Mouse (Mus musculus): ENCODE measurements at regions not wholly inside any gene's neighbourhood (a gene's known extent, or its start where the extent isn't known, plus 50 kb on each side); places are given as distances from the start of the nearest gene placed in this dataset.
A peak's percentile ranks its signal among the peaks of the same experiment; 100 is the strongest.
"Not testable (repeated sequence)": the region's sequence is repeated elsewhere in the genome, so short reads cannot be mapped to it uniquely, and the experiment has no call there.

DNA sequence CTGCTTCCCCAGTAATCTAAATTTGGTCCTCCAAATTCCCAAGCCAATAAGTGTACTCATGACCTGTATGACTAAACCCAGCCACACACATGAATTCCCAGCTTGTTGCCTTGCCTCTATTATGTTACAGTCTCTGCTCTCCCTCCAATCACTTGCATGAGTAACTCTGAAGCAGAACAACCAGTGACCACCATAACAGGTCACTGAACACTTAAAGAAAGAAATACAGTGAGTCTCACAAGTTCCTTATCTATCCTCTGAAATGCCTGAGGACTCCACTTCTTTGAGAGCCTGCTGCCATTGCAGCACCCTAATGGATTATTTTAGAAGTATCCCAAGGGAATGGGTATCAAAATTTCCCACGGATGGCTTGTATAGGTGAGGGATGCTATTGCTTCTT lies 909.7 kb downstream of the Sorcs3 start:
- DNase-seq (ENCODE audit: low read depth): no peak

GRCm38 (mm10) chr19:49131664-49132063 lies 925.8 kb downstream of the Sorcs3 start:
- DNase-seq (ENCODE audit: low read depth): no peak

DNA sequence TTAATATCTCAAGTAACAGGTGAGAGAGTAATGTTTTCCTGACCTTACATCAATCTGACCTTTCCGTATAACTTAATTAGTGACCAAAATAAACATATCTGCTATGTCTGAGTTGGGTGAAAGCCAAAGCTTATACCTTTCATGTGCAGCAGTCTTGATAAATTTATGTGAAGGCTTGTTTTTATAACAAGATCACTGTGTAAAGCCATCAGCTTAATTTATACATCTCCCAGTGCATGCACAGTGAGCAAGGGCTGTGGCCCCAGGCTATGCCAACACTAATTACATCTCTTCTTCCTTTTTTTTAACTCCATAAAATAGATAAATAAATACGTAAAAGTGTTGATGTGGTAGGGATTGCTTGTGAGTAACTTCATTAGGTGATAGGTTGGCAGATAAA lies 966.3 kb downstream of the Sorcs3 start:
- DNase-seq (ENCODE audit: low read depth): no peak

- DNase-seq (ENCODE audit: low read depth): no peak
These were observed 1002.1 kb downstream of the Sorcs3 start for GRCm38 (mm10) chr19:49207971-49208370.

GRCm38 (mm10) chr19:49242601-49243000 lies 1036.8 kb downstream of the Sorcs3 start:
- DNase-seq (ENCODE audit: low read depth): no peak

- DNase-seq (ENCODE audit: low read depth): no peak
These were observed 1039.4 kb downstream of the Sorcs3 start for GRCm38 (mm10) chr19:49245114-49245714.

- peak; percentile 12 for DNase-seq (ENCODE audit: low read depth)
These were observed 1058.8 kb downstream of the Sorcs3 start for GRCm38 (mm10) chr19:49264616-49265015.

DNA sequence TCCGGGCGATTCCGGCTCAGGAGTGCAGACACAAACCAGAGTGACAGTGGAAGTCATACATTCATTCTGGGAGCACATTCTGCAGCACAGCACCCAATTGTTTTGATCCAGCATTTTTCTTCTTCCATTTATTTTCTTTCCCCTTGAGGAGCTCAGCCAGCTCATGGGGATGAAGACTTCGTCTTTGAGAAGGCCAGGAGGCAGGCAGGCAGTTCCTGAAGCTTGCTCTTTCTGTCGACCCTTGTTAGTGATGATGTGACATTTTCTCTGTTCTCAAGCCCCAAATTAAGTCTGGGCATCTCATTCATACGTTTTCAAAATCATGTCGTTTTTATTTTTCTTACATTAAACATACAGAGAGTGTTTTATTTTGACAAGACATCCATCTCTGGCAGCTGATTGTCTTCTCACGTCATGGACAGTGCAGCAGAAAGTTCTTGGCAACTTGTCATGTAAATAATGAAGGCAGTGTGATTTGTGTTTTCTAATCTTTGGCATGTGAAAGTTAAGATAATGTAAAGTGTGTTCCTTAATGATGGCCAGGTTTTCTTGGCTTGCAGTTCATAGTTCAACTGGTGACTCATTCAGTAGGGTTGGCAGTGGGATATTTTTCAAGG lies 1062.1 kb downstream of the Sorcs3 start:
- DNase-seq (ENCODE audit: low read depth): peak; percentile 9

DNA sequence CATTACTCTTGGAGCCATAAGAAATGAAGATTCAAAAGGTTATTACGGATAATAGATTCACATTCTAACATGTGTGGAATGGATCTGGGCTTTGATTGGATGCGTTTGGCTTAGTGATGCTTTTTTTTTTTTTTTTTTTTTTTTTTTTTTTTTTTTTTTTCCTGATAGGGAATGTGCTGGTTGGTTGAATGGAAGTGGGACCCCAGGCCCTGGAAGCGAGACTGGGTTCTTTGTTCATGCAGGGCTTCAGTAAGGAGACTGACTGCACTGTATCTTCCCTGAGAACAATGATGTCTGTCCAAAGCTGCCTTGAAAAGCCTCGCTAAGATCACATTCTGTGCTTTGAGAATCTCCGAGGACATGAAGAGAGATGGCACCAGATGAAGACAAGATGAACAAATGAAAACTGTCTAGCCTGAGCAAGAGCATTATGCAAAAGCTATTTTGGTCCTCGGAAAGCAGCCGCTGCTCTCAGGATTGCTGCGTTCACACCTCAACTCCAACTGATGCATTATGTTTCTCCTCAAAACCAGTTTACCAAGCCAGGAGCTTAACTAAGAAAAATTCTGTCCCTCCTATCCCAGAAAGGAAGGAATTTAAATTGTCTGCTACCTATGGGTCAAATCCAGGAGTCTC lies 1076.9 kb downstream of the Sorcs3 start:
- no peak for DNase-seq (ENCODE audit: low read depth)

GRCm38 (mm10) chr19:49294980-49295379 lies 1089.2 kb downstream of the Sorcs3 start:
- no peak for DNase-seq (ENCODE audit: low read depth)

DNA sequence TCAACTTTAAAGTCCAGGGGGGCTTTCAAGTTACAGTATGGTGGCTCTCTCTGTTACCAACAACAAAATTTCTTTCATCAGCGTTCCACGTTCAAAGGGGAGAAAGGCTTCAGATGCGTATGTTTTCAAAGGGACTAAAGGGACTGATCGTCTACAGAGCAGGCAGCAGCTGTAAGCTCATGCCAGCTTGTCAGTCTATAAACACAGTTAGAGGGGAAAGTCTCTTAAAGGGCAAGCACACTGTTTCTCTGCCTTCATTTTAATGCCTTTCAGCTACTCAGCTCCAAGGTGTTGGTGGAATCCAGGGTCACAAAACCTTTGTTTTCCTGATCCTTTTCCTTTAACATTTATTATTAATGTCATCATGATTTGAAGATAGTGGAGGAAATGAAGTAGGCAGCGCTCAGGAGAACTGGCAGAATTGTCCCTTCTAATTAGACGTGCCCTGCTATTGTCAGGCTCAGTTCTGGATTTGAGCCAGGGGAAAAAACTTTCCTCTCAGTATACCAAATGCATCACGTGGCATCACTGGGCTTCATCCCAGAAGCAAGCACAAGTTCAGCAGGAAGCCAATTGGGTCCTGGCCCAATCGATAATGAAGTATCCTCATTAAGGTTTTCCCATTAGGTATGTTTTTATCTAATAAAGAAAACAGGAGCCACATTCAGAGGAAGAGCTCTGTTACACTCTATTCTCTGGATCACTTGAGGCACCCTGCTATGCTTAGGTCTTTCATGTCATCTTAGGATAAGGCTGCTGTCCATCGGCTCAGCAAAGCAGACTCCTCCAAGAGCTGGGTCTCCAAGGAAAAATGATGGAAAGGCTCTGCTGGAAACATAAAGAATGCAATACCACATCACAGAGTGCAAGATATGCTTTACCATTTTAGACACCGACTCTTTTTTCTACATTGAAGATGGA lies 1093.8 kb downstream of the Sorcs3 start:
- no peak for DNase-seq (ENCODE audit: low read depth)

DNA sequence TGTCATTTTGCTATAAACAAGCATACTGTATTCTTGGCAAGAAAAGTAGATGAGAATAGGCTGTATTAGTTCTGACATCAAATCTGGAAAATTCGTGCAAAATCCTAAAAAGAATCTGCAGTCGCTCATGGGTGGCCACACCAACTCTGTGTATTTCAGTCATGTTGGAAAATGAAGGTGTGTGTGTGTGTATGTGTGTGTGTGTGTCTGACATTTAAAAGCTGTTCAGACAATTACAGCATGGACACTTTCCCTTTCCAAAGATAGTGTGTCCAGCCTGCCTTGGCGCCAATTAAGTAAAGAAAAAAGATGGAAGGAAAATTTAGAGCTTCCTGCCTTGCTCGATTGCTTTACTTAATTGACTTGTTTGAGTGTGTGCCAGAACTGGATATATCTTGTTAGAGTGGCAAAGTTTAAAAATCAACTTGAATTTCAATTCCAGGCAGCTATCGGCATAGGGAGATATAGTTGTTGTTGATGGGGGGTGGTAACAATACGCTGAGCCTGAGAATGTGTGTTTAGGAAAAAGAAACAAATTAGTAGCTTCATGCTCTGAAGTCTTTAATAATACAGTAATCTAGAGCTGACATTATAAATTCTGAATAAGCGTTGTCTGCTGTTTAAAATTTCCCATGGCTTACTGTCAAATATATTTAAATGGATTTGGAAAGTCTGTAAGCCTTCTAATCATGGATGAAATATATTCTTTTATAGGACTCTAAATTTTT lies 1095.7 kb downstream of the Sorcs3 start:
- no peak for DNase-seq (ENCODE audit: low read depth)

DNA sequence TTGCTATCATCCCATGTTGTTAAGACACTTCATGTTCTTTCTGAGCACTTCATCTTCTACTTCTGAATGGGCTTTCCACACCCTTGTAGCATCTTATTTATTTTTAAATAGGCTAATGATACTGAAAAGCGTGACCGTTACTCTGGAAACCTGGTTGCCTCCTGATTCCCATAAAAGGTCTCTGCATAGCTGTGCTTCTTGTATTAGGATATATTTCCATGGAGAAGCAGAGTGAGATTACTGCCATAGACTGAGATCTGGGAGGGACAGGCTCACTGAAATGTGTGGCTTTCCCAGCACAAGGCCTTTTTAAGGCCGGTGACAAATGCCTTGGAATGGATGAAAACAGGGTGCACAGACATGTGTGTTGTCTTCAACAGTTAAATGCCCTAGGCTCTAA lies 1100.0 kb downstream of the Sorcs3 start:
- no peak for DNase-seq (ENCODE audit: low read depth)

DNA sequence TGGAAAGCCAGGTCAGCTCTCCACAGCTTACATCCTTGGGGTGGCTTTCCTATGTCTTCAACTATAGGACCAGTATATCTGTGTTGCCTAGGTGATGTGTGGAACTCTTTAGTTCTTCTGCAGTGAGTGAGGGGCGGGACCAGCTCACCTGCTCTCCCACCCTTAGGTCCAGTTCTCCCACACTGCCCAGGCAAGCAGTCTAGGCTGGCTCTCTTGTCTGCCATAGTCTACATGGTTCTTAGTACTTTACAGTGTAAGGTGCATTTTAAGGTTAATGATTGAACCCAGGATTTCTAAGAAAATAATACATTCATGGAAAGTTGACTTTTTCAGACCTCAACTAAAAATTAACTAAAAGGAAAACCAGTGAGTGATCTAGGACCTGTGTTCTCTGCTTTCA lies 1108.4 kb downstream of the Sorcs3 start:
- DNase-seq (ENCODE audit: low read depth): no peak

GRCm38 (mm10) chr19:49359642-49360041 lies 1153.8 kb downstream of the Sorcs3 start:
- no peak for DNase-seq (ENCODE audit: low read depth)

GRCm38 (mm10) chr19:49360715-49361114 lies 1154.9 kb downstream of the Sorcs3 start:
- DNase-seq (ENCODE audit: low read depth): no peak

- not testable (repeated sequence) for DNase-seq (ENCODE audit: low read depth)
These were observed 1155.3 kb downstream of the Sorcs3 start for GRCm38 (mm10) chr19:49361116-49361515.

- no peak for DNase-seq (ENCODE audit: low read depth)
These were observed 1167.1 kb downstream of the Sorcs3 start for GRCm38 (mm10) chr19:49372921-49373320.

DNA sequence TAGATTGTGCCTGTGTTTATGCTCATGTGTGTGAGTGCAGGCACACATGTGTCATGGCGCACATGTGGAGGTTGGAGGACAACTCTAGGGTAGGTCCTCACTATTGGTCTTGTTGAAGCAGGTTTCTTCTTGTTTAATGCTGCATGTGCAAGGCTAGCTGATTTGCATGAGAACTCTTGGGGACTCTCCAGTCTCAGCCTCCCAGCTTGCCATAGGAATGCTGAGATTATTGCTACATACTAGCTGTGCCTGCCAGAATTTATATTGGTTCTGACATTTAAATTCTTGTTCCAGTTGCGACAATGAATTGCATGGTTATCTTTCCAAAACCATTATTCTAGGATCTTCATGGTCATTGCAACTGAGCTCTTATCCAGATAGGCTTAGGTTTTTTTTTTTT lies 1168.5 kb downstream of the Sorcs3 start:
- no peak for DNase-seq (ENCODE audit: low read depth)

GRCm38 (mm10) chr19:49374926-49375325 lies 1169.1 kb downstream of the Sorcs3 start:
- DNase-seq (ENCODE audit: low read depth): no peak

DNA sequence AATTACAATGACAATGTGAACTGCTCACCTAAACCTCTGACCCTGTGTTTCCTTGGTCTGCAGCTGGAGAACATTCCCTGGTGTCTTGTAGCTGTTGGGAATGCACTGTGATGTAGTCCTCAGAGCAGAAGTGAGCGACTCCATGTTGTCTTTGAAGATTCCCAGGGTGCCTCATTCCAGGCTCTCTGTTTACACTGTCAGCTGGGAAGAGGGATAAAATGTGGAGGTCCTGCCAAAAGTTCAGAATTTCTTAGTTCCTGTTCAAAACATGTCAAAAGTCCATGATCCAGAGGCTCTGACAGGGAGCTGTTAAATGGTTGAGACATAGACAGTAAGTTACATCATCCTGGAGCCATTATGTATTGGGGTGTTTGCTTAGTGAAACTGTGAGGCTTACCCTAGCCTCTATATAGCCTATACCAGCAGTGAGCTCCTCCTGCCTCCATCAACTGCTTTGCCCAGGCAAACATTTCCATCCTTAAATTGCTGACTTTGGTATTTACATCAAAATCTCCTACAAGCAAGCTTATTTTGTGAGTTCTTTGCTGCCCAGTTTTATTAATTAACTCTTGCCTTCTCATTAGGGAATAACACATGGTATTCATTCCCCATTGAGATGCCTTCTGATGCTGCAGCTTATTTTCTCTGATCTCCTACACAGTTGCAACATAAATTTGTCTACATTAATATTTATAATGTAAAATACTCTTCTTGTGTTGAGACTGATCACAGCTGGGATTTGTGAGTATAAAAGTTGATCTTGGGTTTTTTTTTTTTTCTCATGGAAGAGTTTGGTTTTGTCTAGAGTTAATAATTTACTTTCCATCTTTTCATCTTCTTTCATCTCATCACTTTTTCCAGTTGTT lies 1170.2 kb downstream of the Sorcs3 start:
- no peak for DNase-seq (ENCODE audit: low read depth)

All from NIH3T3 (cell line).